ENCODE assay signal across 28 mouse cellular contexts in genomic region chr8:85588596-85588995, GRCm38 (mm10). TPM values are rescaled to one million over a fixed set of nuclear protein-coding genes. Genes with fewer than 3 reads are reported as not detected.
DNase-seq lines count a peak whose midpoint lies in the region; ATAC-seq and TF ChIP-seq lines count a peak whose summit lies in the region.
"Had no signal": no experiment of that assay in that cellular context is flagged by ENCODE, and none has a peak within 500 bp of the region (broad histone marks: within the 10 kb centered on the region; RNA-seq: fewer than 3 reads in every experiment).

No protein-coding gene starts in this region.

- no peaks in the 10 kb centered on the region for H3K9me3 ChIP-seq in heart, embryonic 10.5 days
- H3K9me3 ChIP-seq in heart, embryonic 15.5 days (replicated peaks): no peaks in the 10 kb centered on the region
- H3K9me3 ChIP-seq in neural tube, embryonic 15.5 days (replicated peaks): no peaks in the 10 kb centered on the region
- H3K9me3 ChIP-seq: hindbrain, embryonic 10.5 days; hindbrain, embryonic 15.5 days; liver, embryonic 12.5 days; midbrain, embryonic 12.5 days; neural tube, embryonic 12.5 days had no signal

- no peak for ATAC-seq in heart, embryonic 15.5 days (replicated peaks; ENCODE audit: insufficient number of reproducible peaks, insufficient read depth, low FRiP score, low read depth)
- ATAC-seq in neural tube, embryonic 15.5 days (ENCODE audit: low FRiP score): no peak
- ATAC-seq: activated CD4-positive, CD25-positive, alpha-beta regulatory T cell, adult 4 months; forebrain, embryonic 16.5 days; liver, embryonic 12.5 days; liver, postnatal 0 days had no signal

- H3K4me1 ChIP-seq in heart, adult 2 months (ENCODE audit: control insufficient read depth, insufficient read depth, low read length): no peaks in the 10 kb centered on the region; the same call in 1 of the 2 replicates
- H3K4me1 ChIP-seq in heart, embryonic 10.5 days: no peaks in the 10 kb centered on the region
- peaks cover 3% of the 10 kb centered on the region; the same call in 1 of the 2 replicates for H3K4me1 ChIP-seq in heart, embryonic 15.5 days (replicated peaks)
- H3K4me1 ChIP-seq in neural tube, embryonic 15.5 days: no peaks in the 10 kb centered on the region
- H3K4me1 ChIP-seq: hindbrain, embryonic 10.5 days; hindbrain, embryonic 15.5 days; liver, embryonic 12.5 days; midbrain, embryonic 12.5 days; neural tube, embryonic 12.5 days had no signal

- H3K27me3 ChIP-seq in heart, adult 2 months (ENCODE audit: control insufficient read depth, insufficient read depth, low read length): no peaks in the 10 kb centered on the region
- H3K27me3 ChIP-seq in heart, embryonic 10.5 days (ENCODE audit: insufficient read depth, poor library complexity, severe bottlenecking): no peaks in the 10 kb centered on the region
- H3K27me3 ChIP-seq in heart, embryonic 15.5 days: no peaks in the 10 kb centered on the region
- no peaks in the 10 kb centered on the region for H3K27me3 ChIP-seq in neural tube, embryonic 15.5 days (replicated peaks)
- H3K27me3 ChIP-seq: hindbrain, embryonic 15.5 days; liver, embryonic 12.5 days; midbrain, embryonic 12.5 days; neural tube, embryonic 12.5 days had no signal

- H3K36me3 ChIP-seq in heart, adult 2 months (ENCODE audit: control insufficient read depth, insufficient read depth, low read length): peaks cover 4% of the 10 kb centered on the region
- no peaks in the 10 kb centered on the region for H3K36me3 ChIP-seq in heart, embryonic 10.5 days
- H3K36me3 ChIP-seq in heart, embryonic 15.5 days: no peaks in the 10 kb centered on the region
- no peaks in the 10 kb centered on the region for H3K36me3 ChIP-seq in neural tube, embryonic 15.5 days
- H3K36me3 ChIP-seq: hindbrain, embryonic 10.5 days; hindbrain, embryonic 15.5 days; liver, embryonic 12.5 days; midbrain, embryonic 12.5 days; neural tube, embryonic 12.5 days had no signal

- H3K79me2 ChIP-seq in heart, adult 2 months (replicated peaks; ENCODE audit: control insufficient read depth, insufficient read depth, low read length): no peaks in the 10 kb centered on the region

- TF ChIP-seq CTCF in heart, adult 2 months (IDR thresholded peaks at IDR 0.05): no peak

- DNase-seq in heart, adult 2 months: peak; percentile 26 to 31
- DNase-seq in heart, embryonic 10.5 days (ENCODE audit: low spot score): no peak
- peak; percentile 4 to 11 for DNase-seq in heart, postnatal 14 days
- no peak for DNase-seq in frontal cortex, postnatal 25 days (ENCODE audit: low spot score in 2 of 2)
- DNase-seq: adrenal gland, adult 2 months; B cell, adult 2 months; cerebellum, adult 2 months; cerebellum, postnatal 14 days; gastrocnemius, postnatal 36 days; kidney, adult 2 months; kidney, postnatal 36 days; left cerebral cortex, postnatal 4 days; liver, postnatal 0 days; lung, postnatal 36 days; right cerebral cortex, postnatal 4 days; thymus, postnatal 4 days had no signal

- TF ChIP-seq POLR2A in heart, adult 2 months (IDR thresholded peaks at IDR 0.05; ENCODE audit: insufficient read depth, low read depth, low read length): peak; percentile 71

- WGBS in heart, adult 2 months: 54% methylated on average over 2 of the region's 2 CpGs
- 65% methylated on average over 2 of the region's 2 CpGs for WGBS in heart, embryonic 10.5 days
- WGBS in heart, embryonic 15.5 days: 52% methylated on average over 2 of the region's 2 CpGs
- WGBS in neural tube, embryonic 15.5 days: 92% methylated on average over 2 of the region's 2 CpGs

- H3K9ac ChIP-seq in heart, adult 2 months (ENCODE audit: low read depth, low read length): peak overlapping the region; percentile 94
- 0 out of 2 replicates have a peak overlapping the region, but pooled peaks have one; percentile 31 for H3K9ac ChIP-seq in heart, embryonic 15.5 days
- H3K9ac ChIP-seq in neural tube, embryonic 15.5 days (replicated peaks): no peak overlapping the region
- H3K9ac ChIP-seq: hindbrain, embryonic 15.5 days; liver, embryonic 12.5 days; liver, postnatal 0 days; midbrain, embryonic 12.5 days; neural tube, embryonic 12.5 days had no signal

- no peak overlapping the region for H3K4me3 ChIP-seq in heart, adult 2 months
- no peak overlapping the region for H3K4me3 ChIP-seq in heart, embryonic 10.5 days
- no peak overlapping the region for H3K4me3 ChIP-seq in heart, embryonic 15.5 days
- no peak overlapping the region for H3K4me3 ChIP-seq in neural tube, embryonic 15.5 days (replicated peaks)
- H3K4me3 ChIP-seq: erythroblast, embryonic 14.5 days; hindbrain, embryonic 10.5 days; hindbrain, embryonic 15.5 days; layer of hippocampus, adult 2 months; liver, embryonic 12.5 days; midbrain, embryonic 12.5 days; myocyte; neural tube, embryonic 12.5 days had no signal

- H3K27ac ChIP-seq in heart, adult 2 months: peak overlapping the region; percentile 81
- H3K27ac ChIP-seq in heart, embryonic 10.5 days: no peak overlapping the region
- peak overlapping the region; percentile 76 for H3K27ac ChIP-seq in heart, embryonic 15.5 days
- H3K27ac ChIP-seq in neural tube, embryonic 15.5 days (replicated peaks): no peak overlapping the region
- H3K27ac ChIP-seq: hindbrain, embryonic 10.5 days; hindbrain, embryonic 15.5 days; layer of hippocampus, adult 2 months; liver, embryonic 12.5 days; midbrain, embryonic 12.5 days; neural tube, embryonic 12.5 days had no signal

- intact Hi-C loops in heart, adult 2 months (cut with DNase I): no loop called here
- intact Hi-C loops in heart, postnatal 14 days (cut with DNase I): no loop called here

- peak overlapping the region; percentile 36; the same call in 1 of the 2 replicates for H3K4me2 ChIP-seq in heart, embryonic 15.5 days
- H3K4me2 ChIP-seq in neural tube, embryonic 15.5 days: no peak overlapping the region
- H3K4me2 ChIP-seq: hindbrain, embryonic 15.5 days; liver, embryonic 12.5 days; midbrain, embryonic 12.5 days; neural tube, embryonic 12.5 days had no signal

- no peak for TF ChIP-seq EP300 in heart, adult 2 months (IDR thresholded peaks at IDR 0.05; ENCODE audit: insufficient read depth, low read depth, low read length)

RNA-seq across cellular contexts. Expression of gene Dnaja2, which starts 33.5 kb away (rescaled TPM):
- total RNA-seq in heart, adult 2 months (2021): 100 to 1,000 TPM; 250 to 278 TPM
- polyA plus RNA-seq in heart, adult 2 months (2012; rRNA removed): 30.2 and 51.2 TPM in 2 replicates
- polyA plus RNA-seq in heart, embryonic 10.5 days (2016; fragmentation: Nextera tagmentation; extraction: Ambion mirVana): 168 and 177 TPM in 2 replicates
- 130 and 133 TPM in 2 replicates for polyA plus RNA-seq in heart, embryonic 15.5 days (2015; fragmentation: Nextera tagmentation; extraction: Ambion mirVana)
- 100 to 1,000 TPM; 229 to 234 TPM for total RNA-seq in heart, postnatal 14 days (2021)
- 168 and 176 TPM in 2 replicates for polyA plus RNA-seq in neural tube, embryonic 15.5 days (2015; fragmentation: Nextera tagmentation; extraction: Ambion mirVana)

Comparison
In these comparisons a context has a peak if more than half of its experiments do, and no peak if none do; other contexts are left out.
1. DNase-seq: peak in heart, adult 2 months (2 of 2) and heart, postnatal 14 days (2 of 2); none in heart, embryonic 10.5 days (single experiment) and frontal cortex, postnatal 25 days (0 of 2).
2. H3K27ac ChIP-seq: peak in heart, adult 2 months (single experiment) and heart, embryonic 15.5 days (single experiment); none in heart, embryonic 10.5 days (single experiment) and neural tube, embryonic 15.5 days (single experiment).